Mouse (Mus musculus) lung, embryonic 14.5 days (tissue): ENCODE data around the gene 0610040J01Rik. TPM values are rescaled to one million over a fixed set of nuclear protein-coding genes. Genes with fewer than 3 reads are reported as not detected.

Experiments used
- ATAC-seq: fragments of 200-750 bp; cut with Nextera tagmentation; 2 replicates; pipeline ENCODE4 v1.8.0; 2017; ENCODE audit warnings: mild to moderate bottlenecking, moderate TSS enrichment, moderate library complexity; ENCODE audit not compliant: insufficient read depth
- DNase-seq: peaks from one replicate; pipeline ENCODE4 v3.0.0-alpha.2; 2015
- H3K27ac ChIP-seq: fragments of 300-500 bp; sonication (generic); 2 replicates; pipeline ENCODE4 v1.5.1; 2014; ENCODE audit warnings: low read depth, mild to moderate bottlenecking, moderate library complexity
- H3K27me3 ChIP-seq: fragments of 300-500 bp; sonication (generic); 2 replicates; pipeline ENCODE4 v1.6.1; 2014; ENCODE audit warnings: low read length, control low read depth; ENCODE audit not compliant: insufficient read depth
- H3K36me3 ChIP-seq: fragments of 300-500 bp; sonication (generic); 2 replicates; pipeline ENCODE4 v1.6.1; 2014; ENCODE audit warnings: control low read depth; ENCODE audit not compliant: insufficient read depth
- H3K4me1 ChIP-seq: fragments of 300-500 bp; sonication (generic); 2 replicates; pipeline ENCODE4 v1.6.1; 2014; ENCODE audit warnings: antibody characterized with exemption, control low read depth; ENCODE audit not compliant: insufficient read depth
- H3K4me2 ChIP-seq: fragments of 300-500 bp; sonication (generic); 2 replicates; pipeline ENCODE4 v1.6.1; 2014; ENCODE audit warnings: mild to moderate bottlenecking
- H3K4me3 ChIP-seq: fragments of 300-500 bp; sonication (generic); 2 replicates; pipeline ENCODE4 v1.5.1; 2014; ENCODE audit warnings: low read depth, low read length
- H3K9ac ChIP-seq: fragments of 300-500 bp; sonication (generic); 2 replicates; pipeline ENCODE4 v1.6.1; 2014
- H3K9me3 ChIP-seq: fragments of 300-500 bp; sonication (generic); 2 replicates; pipeline ENCODE4 v1.6.1; 2016; ENCODE audit warnings: low read depth, low read length, control low read depth
- CTCF ChIP-seq: IDR thresholded peaks from 2 replicates; pipeline ENCODE4 v1.5.1; 2016; ENCODE audit warnings: antibody characterized with exemption, low read depth
- WGBS: fragments of 180-500 bp; shearing (Covaris S2); extraction: QIAGEN DNeasy Blood & Tissue Kit; methylation state at CpG from one replicate; pipeline ENCODE4 v1.1.7; 2014; 5-methylcytosine and 5-hydroxymethylcytosine counted together
- polyA plus RNA-seq: library from polyadenylated mRNA; unstranded; fragments of >200 nt; fragmentation: Nextera tagmentation; extraction: Ambion mirVana; gene quantifications from 2 replicates; pipeline ENCODE4 v1.2.1, GENCODE M21; 2014

Gene 0610040J01Rik
- polyA plus RNA-seq, 1 experiment from 2014 or later: 16.7 TPM

- Histone ChIP-seq H3K4me1 (no peaks in the 10 kb centered on the region), H3K36me3 (peaks cover 19% of the 10 kb centered on the region), H3K4me2 (no peak overlapping the region), H3K27ac (no peak overlapping the region), H3K9ac (no peak overlapping the region), H3K4me3 (no peak overlapping the region), H3K9me3 (no peaks in the 10 kb centered on the region), H3K27me3 (no peaks in the 10 kb centered on the region)
- no peak for ATAC-seq
- DNase-seq: no peak
- WGBS: 46% methylated on average over 6 of the region's 6 CpGs
- no peak for TF ChIP-seq CTCF
Observed at GRCm38 (mm10) chr5:63936740-63937139, 124.6 kb downstream of the 0610040J01Rik start.

- no peak for TF ChIP-seq CTCF
- Histone ChIP-seq H3K4me2 (no peak overlapping the region), H3K36me3 (peaks cover 19% of the 10 kb centered on the region), H3K9ac (no peak overlapping the region), H3K9me3 (no peaks in the 10 kb centered on the region), H3K4me3 (no peak overlapping the region), H3K4me1 (no peaks in the 10 kb centered on the region), H3K27me3 (no peaks in the 10 kb centered on the region), H3K27ac (no peak overlapping the region)
- 69% methylated on average over 4 of the region's 4 CpGs for WGBS
- DNase-seq: no peak
- no peak for ATAC-seq
Observed at GRCm38 (mm10) chr5:63938575-63938974, 126.4 kb downstream of the 0610040J01Rik start.

DNA sequence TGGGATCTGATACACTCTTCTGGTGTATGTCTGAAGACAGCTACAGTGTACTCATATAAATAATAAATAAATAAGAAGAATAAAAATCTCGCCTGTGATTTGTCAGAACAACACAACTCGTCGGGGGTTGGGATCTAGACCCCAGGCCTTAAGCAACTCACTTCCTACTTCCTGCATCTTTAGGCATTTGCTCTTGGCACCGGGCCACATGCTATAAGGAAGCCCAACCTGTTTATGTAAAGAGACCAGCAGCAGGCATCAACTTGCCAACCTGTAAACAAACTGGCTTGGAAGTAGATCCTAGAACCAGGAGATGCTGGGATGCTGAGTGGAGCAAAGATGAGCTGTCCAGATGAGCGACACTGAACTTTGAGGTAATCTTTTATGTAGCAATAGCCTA lies 129.7 kb downstream of the 0610040J01Rik start:
- no peak overlapping the region for H3K9ac ChIP-seq
- H3K27ac ChIP-seq: no peak overlapping the region
- H3K27me3 ChIP-seq: no peaks in the 10 kb centered on the region
- DNase-seq (peak; percentile 59), ATAC-seq (0 out of 2 replicates have a peak, but pooled peaks have one; percentile 41)
- no peak for TF ChIP-seq CTCF
- H3K4me1 ChIP-seq: no peaks in the 10 kb centered on the region
- WGBS: 44% methylated on average over 5 of the region's 5 CpGs
- no peak overlapping the region for H3K4me3 ChIP-seq
- H3K36me3 ChIP-seq: 0 out of 2 replicates have a peak, but pooled peaks cover 2% of the 10 kb centered on the region
- H3K9me3 ChIP-seq: no peaks in the 10 kb centered on the region
- no peak overlapping the region for H3K4me2 ChIP-seq

- 83% methylated on average over 9 of the region's 9 CpGs for WGBS
- DNase-seq (no peak), ATAC-seq (no peak)
- H3K4me1 ChIP-seq: no peaks in the 10 kb centered on the region
- H3K4me3 ChIP-seq: no peak overlapping the region
- no peak overlapping the region for H3K9ac ChIP-seq
- H3K4me2 ChIP-seq: no peak overlapping the region
- H3K36me3 ChIP-seq: no peaks in the 10 kb centered on the region
- no peaks in the 10 kb centered on the region for H3K27me3 ChIP-seq
- H3K9me3 ChIP-seq: no peaks in the 10 kb centered on the region
- TF ChIP-seq CTCF: no peak
- no peak overlapping the region for H3K27ac ChIP-seq
Observed at GRCm38 (mm10) chr5:63943291-63943690, 131.1 kb downstream of the 0610040J01Rik start.

- no peak overlapping the region for H3K9ac ChIP-seq
- DNase-seq (no peak), ATAC-seq (no peak)
- H3K4me1 ChIP-seq: peaks cover 9% of the 10 kb centered on the region; the same call in 1 of the 2 replicates
- no peak overlapping the region for H3K4me2 ChIP-seq
- H3K36me3 ChIP-seq: no peaks in the 10 kb centered on the region
- WGBS: 88% methylated on average over 8 of the region's 8 CpGs
- no peaks in the 10 kb centered on the region for H3K9me3 ChIP-seq
- no peak overlapping the region for H3K4me3 ChIP-seq
- H3K27me3 ChIP-seq: no peaks in the 10 kb centered on the region
- TF ChIP-seq CTCF: no peak
- no peak overlapping the region for H3K27ac ChIP-seq
Observed at GRCm38 (mm10) chr5:63947526-63947925, 135.4 kb downstream of the 0610040J01Rik start.

DNA sequence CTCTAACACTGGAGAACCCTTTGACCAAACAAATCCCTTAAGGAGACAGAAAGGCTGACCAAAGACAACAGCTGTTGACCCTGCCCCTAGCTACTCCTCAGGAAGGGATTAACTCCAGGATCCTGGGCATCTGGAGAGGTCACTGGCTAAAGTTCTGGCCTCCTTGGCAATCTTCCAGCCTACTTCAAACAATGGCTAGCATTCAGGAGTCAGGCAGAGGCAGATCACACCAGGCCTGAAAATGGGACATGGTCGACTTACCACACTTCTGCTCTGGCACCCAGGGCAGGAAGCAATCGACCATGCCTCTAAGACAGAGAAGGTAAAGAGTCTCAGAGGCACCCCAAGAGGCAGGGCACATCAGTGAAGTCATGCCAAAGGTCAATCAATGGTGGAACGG lies 137.0 kb downstream of the 0610040J01Rik start:
- no peak overlapping the region for H3K4me3 ChIP-seq
- H3K4me2 ChIP-seq: no peak overlapping the region
- ATAC-seq (no peak), DNase-seq (peak; percentile 71)
- no peaks in the 10 kb centered on the region for H3K36me3 ChIP-seq
- no peaks in the 10 kb centered on the region for H3K27me3 ChIP-seq
- WGBS: 15% methylated on average over 3 of the region's 3 CpGs
- H3K4me1 ChIP-seq: peaks cover 9% of the 10 kb centered on the region; the same call in 1 of the 2 replicates
- H3K9me3 ChIP-seq: no peaks in the 10 kb centered on the region
- peak overlapping the region; percentile 48; the same call in 1 of the 2 replicates for H3K27ac ChIP-seq
- no peak overlapping the region for H3K9ac ChIP-seq
- no peak for TF ChIP-seq CTCF

Other genes starting within 250 kb of the 0610040J01Rik start
- 0.11 and 0.31 TPM in 2 replicates for gene Nwd2, start 163.3 kb upstream of the 0610040J01Rik start, polyA plus RNA-seq
- gene Rell1, start 156.5 kb downstream of the 0610040J01Rik start, polyA plus RNA-seq: 15.7 and 16.6 TPM in 2 replicates